Mouse (Mus musculus) cortical plate, adult 2 months (tissue): Measurements from ENCODE around the gene Fitm2. TPM values are rescaled to one million over a fixed set of nuclear protein-coding genes. Genes with fewer than 3 reads are reported as not detected.

Source experiments
- H3K27ac ChIP-seq: fragments of 200-500 bp; 2 replicates; pipeline ENCODE4 v1.5.1; 2012; ENCODE audit warnings: low read length, control low read depth, inconsistent platforms; ENCODE audit not compliant: insufficient read depth
- H3K4me1 ChIP-seq: fragments of 200-500 bp; 2 replicates; pipeline ENCODE4 v1.6.1; 2011; ENCODE audit warnings: low read length; ENCODE audit not compliant: control insufficient read depth, insufficient read depth
- H3K4me3 ChIP-seq: fragments of 200-500 bp; 2 replicates; pipeline ENCODE4 v1.5.1; 2011; ENCODE audit warnings: mild to moderate bottlenecking, low read length, control low read depth; ENCODE audit not compliant: insufficient read depth
- CTCF ChIP-seq: fragments of 200-500 bp; IDR thresholded peaks from 2 replicates; pipeline ENCODE4 v1.5.1; 2011; ENCODE audit warnings: mild to moderate bottlenecking, control low read depth, low read length; ENCODE audit not compliant: insufficient read depth; ENCODE audit errors: extremely low read depth
- POLR2A ChIP-seq: fragments of 200-500 bp; IDR thresholded peaks from 2 replicates; pipeline ENCODE4 v1.6.1; 2011; ENCODE audit warnings: mild to moderate bottlenecking, low read length, control low read depth; ENCODE audit not compliant: insufficient read depth; ENCODE audit errors: extremely low read depth
- polyA plus RNA-seq: library from polyadenylated mRNA; depleted of rRNA; stranded (reverse); fragments of >200 nt; gene quantifications from 2 replicates; pipeline ENCODE4 v1.2.3, GENCODE M21; 2012; rRNA removed

The Fitm2 gene
- polyA plus RNA-seq, 1 experiment = 12.3 TPM

DNA sequence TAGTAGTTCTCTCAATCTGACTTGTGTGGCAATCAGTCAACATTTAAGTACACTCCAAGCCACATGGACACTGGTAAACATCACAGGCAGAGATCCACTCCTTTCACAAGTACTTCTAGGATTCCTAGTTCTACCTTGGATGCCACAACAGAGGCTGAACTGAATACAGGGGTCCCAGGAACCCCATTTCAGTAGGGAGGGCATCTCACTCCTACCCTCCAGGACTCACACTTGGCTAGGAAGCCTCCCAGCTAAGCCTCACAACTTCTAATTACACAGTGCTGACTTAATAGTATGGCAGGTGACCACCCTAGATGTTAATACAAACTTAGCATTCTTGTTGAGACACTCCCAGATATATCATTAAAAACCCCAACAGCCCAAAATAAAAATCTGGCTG, 54.6 kb downstream of the Fitm2 start:
- H3K27ac ChIP-seq = no peak overlapping the region
- TF ChIP-seq CTCF (no peak), POLR2A (no peak)
- H3K4me1 ChIP-seq = peaks cover 6% of the 10 kb centered on the region
- H3K4me3 ChIP-seq = no peak overlapping the region; the same call in 1 of the 2 replicates

DNA sequence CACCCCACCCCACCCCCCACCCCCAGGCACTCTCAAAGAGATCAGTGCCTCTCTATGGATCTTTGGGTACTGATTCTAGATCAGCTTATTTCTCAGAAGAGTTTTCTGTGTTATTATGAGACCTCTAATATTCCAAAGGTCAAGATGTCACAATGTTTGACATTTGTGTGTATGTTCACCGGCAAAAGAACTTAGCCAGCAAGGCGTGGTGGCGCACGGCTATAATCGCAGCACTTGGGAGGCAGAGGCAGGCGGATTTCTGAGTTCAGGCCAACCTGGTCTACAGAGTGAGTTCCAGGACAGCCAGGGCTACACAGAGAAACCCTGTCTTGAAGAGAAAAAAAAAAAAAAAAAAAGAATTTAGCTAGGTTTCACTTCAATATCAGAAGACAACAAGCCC, 55.4 kb downstream of the Fitm2 start:
- Histone ChIP-seq H3K4me3 (no peak overlapping the region), H3K4me1 (peaks cover 8% of the 10 kb centered on the region), H3K27ac (no peak overlapping the region)
- no peak for TF ChIP-seq CTCF
- no peak for TF ChIP-seq POLR2A

Other genes with a start within 250 kb of the Fitm2 start
- gene Jph2, start 74.6 kb downstream of the Fitm2 start, polyA plus RNA-seq = 0.61 and 0.79 TPM in 2 replicates
- 22.2 and 23.4 TPM in 2 replicates for gene Oser1, start 47.9 kb downstream of the Fitm2 start, polyA plus RNA-seq
- 96.6 and 99.8 TPM in 2 replicates for gene Gdap1l1, start 34.2 kb downstream of the Fitm2 start, polyA plus RNA-seq
- 0.09 TPM in 1 of 2 replicates, not detected in the other for gene R3hdml, start 19.7 kb upstream of the Fitm2 start, polyA plus RNA-seq
- not detected in 2 replicates for gene Hnf4a, start 34.2 kb upstream of the Fitm2 start, polyA plus RNA-seq
- 45.8 and 49.3 TPM in 2 replicates for gene Ttpal, start 129.7 kb upstream of the Fitm2 start, polyA plus RNA-seq
- gene Serinc3, start 172.5 kb upstream of the Fitm2 start, polyA plus RNA-seq = 209 and 210 TPM in 2 replicates
- 143 and 146 TPM in 2 replicates for gene Pkig, start 185.8 kb upstream of the Fitm2 start, polyA plus RNA-seq